Mouse (Mus musculus): ENCODE results near the gene Ube2k.

DNA sequence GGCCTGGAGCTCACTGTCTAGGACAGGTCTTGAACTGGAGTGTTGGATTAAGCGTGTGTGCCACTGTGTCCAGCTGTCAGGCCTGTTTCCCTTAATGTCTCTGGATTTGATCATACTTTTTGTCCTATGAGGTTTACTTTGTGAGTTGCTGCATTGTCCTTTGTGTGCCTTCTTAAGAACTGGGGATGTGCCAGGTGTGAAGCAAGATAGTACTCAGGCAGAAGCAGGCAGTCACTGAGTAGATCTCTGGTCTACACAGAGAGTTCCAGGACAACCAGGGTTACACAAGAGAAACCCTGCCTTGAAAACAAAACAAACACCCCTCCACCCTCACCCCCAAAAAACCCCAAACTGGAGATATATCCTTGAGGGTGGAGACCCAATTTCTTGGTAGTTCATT is 12.6 kb downstream of the Ube2k start:
- TF ChIP-seq CTCF (IDR thresholded peaks at IDR 0.05; ENCODE audit: borderline replicate concordance, extremely low read depth, insufficient read depth, insufficient read length), result no peak
- no peak for TF ChIP-seq POLR2A (IDR thresholded peaks at IDR 0.05; ENCODE audit: borderline replicate concordance, extremely low read depth, insufficient read depth, insufficient read length, poor library complexity, severe bottlenecking)

Data from brain, embryonic 14.5 days (tissue).